Mouse (Mus musculus): ENCODE data around the gene Armh3. TPM values are rescaled to one million over a fixed set of nuclear protein-coding genes. Genes with fewer than 3 reads are reported as not detected.
A peak's percentile ranks its signal among the peaks of the same experiment; 100 is the strongest.

Gene Armh3
- polyA plus RNA-seq, 1 experiment from 2014 or later, result 17.8 TPM

DNA sequence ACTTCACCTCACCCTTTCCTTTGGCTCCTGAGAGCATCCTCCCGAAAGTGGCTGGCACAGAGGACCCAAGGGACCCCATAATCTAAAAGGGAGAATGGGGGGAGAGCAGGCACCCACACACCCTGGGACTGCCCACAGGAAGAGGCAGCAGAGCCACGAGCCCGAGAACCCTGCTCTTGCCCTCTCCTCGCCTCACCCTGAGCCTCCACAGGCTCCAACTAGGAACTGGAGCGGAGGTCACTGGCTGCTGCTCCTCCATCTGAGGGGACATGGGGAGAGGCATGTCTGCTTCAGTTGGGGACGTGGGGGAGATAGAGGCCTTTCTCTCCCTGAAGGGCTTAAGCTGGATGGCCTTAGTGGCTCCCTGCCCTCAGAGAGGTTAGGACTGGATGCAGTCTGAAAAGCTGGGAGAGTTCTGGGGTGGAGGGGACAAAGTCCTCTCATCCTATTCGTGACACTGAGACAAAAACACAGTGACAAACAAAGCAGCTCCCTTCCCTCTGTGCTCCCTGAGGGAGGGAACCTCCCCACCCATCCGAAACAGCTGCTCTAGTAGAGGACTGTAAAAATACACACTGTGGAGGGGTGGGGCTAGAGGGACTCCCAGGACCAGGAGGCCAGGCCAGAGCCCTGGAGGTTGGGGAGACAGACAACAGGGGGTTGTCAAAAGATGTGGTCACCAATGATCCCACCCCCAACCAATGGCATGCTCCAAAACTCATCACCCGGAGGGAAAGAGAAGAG lies 33.6 kb upstream of the Armh3 start:
- Histone ChIP-seq H3K4me2 (no peak overlapping the region), H3K27me3 (ENCODE audit: insufficient read depth, low read length) (no peaks in the 10 kb centered on the region), H3K27ac (ENCODE audit: low read depth) (no peak overlapping the region), H3K36me3 (ENCODE audit: insufficient read depth) (peaks cover 68% of the 10 kb centered on the region), H3K4me1 (ENCODE audit: insufficient read depth) (peaks cover 1% of the 10 kb centered on the region; the same call in 1 of the 2 replicates), H3K4me3 (ENCODE audit: low read depth, low read length) (no peak overlapping the region), H3K9me3 (ENCODE audit: low read depth, low read length) (peaks cover 6% of the 10 kb centered on the region; the same call in 1 of the 2 replicates), H3K9ac (no peak overlapping the region)
- DNase-seq, result no peak
- no peak for ATAC-seq (ENCODE audit: insufficient read depth)
- TF ChIP-seq CTCF (IDR thresholded peaks at IDR 0.05; ENCODE audit: low read depth), result no peak
- WGBS, result 77% methylated on average over 9 of the region's 9 CpGs

DNA sequence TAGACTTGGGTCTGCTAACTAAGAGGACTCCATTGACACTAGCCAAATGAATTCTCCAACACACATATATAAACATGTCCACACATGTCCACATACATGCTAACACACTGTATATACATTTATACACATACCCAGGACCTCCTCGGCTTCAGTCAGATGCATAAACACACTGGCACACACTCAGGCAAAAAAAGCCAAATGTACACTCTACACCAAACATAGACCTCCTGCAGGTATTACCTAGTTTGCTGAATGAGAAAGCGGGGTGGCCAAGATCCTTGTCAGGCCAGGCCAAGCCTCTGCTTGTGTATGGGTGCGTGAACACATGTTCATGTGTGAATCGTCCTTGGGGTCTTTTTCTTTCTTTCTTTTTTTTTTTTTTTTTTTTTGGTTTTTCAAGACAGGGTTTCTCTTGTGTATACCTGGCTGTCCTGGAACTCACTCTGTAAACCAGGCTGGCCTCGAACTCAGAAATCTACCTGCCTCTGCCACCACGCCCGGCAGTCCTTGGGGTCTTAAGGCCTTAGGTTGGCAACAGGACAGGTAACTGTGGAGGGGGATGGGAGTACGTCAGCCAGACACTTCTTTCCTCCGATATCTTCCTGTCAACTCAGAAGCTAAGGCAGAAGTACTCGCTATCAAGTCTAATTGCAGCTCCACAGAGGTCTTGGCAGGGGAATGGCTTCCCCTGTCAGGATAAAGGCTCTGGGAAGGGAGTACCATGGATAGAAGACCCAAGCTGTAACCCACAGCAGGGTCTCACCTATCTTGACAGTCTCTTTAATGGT lies 32.1 kb upstream of the Armh3 start:
- no peaks in the 10 kb centered on the region for H3K27me3 ChIP-seq (ENCODE audit: insufficient read depth, low read length)
- H3K4me1 ChIP-seq (ENCODE audit: insufficient read depth), result no peaks in the 10 kb centered on the region
- no peak overlapping the region for H3K4me3 ChIP-seq (ENCODE audit: low read depth, low read length)
- no peak for ATAC-seq (ENCODE audit: insufficient read depth)
- H3K9ac ChIP-seq, result no peak overlapping the region
- no peak overlapping the region for H3K27ac ChIP-seq (ENCODE audit: low read depth)
- H3K36me3 ChIP-seq (ENCODE audit: insufficient read depth), result peaks cover 55% of the 10 kb centered on the region
- peaks cover 6% of the 10 kb centered on the region; the same call in 1 of the 2 replicates for H3K9me3 ChIP-seq (ENCODE audit: low read depth, low read length)
- DNase-seq, result no peak
- TF ChIP-seq CTCF (IDR thresholded peaks at IDR 0.05; ENCODE audit: low read depth), result no peak
- H3K4me2 ChIP-seq, result no peak overlapping the region
- WGBS, result 92% methylated on average over 10 of the region's 10 CpGs

- Histone ChIP-seq H3K4me1 (ENCODE audit: insufficient read depth) (no peaks in the 10 kb centered on the region), H3K36me3 (ENCODE audit: insufficient read depth) (peaks cover 48% of the 10 kb centered on the region), H3K4me2 (no peak overlapping the region), H3K27ac (ENCODE audit: low read depth) (no peak overlapping the region), H3K9ac (no peak overlapping the region), H3K27me3 (ENCODE audit: insufficient read depth, low read length) (no peaks in the 10 kb centered on the region), H3K9me3 (ENCODE audit: low read depth, low read length) (peaks cover 6% of the 10 kb centered on the region; the same call in 1 of the 2 replicates), H3K4me3 (ENCODE audit: low read depth, low read length) (no peak overlapping the region)
- TF ChIP-seq CTCF (IDR thresholded peaks at IDR 0.05; ENCODE audit: low read depth), result no peak
- no peak for ATAC-seq (ENCODE audit: insufficient read depth)
- WGBS, result 100% methylated on average over 1 of the region's 1 CpGs
- no peak for DNase-seq
Measured at GRCm38 (mm10) chr19:46029652-46030051, 31.4 kb upstream of the Armh3 start.

- ATAC-seq (ENCODE audit: insufficient read depth) (no peak), DNase-seq (peak; percentile 52)
Measured at GRCm38 (mm10) chr19:46028747-46029320, 30.5 kb upstream of the Armh3 start.

DNA sequence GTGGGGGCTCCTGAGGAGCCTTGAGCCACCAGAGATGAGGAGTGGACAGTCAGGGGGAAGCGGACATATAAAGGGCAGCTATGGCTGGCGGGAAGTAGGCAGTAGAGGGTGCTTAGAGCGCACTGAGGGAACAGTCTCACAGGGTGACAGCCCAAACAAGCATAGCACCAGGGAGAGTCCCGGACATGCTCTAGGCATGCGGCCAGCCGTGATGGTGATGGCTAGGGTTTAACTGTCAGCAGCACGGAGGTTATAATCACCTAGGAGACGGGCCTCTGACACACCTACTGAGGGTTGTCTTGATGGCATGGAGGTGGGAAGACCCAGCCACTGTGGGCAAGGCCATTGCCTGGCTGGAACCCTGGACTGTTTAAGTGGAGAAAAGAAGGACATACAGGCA lies 28.3 kb upstream of the Armh3 start:
- H3K4me2 ChIP-seq, result no peak overlapping the region
- no peak for TF ChIP-seq CTCF (IDR thresholded peaks at IDR 0.05; ENCODE audit: low read depth)
- no peak for ATAC-seq (ENCODE audit: insufficient read depth)
- peaks cover 17% of the 10 kb centered on the region; the same call in 1 of the 2 replicates for H3K36me3 ChIP-seq (ENCODE audit: insufficient read depth)
- H3K4me1 ChIP-seq (ENCODE audit: insufficient read depth), result no peaks in the 10 kb centered on the region
- DNase-seq, result no peak
- no peak overlapping the region for H3K9ac ChIP-seq
- no peaks in the 10 kb centered on the region for H3K27me3 ChIP-seq (ENCODE audit: insufficient read depth, low read length)
- 34% methylated on average over 8 of the region's 8 CpGs for WGBS
- H3K9me3 ChIP-seq (ENCODE audit: low read depth, low read length), result peaks cover 6% of the 10 kb centered on the region; the same call in 1 of the 2 replicates
- H3K4me3 ChIP-seq (ENCODE audit: low read depth, low read length), result no peak overlapping the region
- H3K27ac ChIP-seq (ENCODE audit: low read depth), result no peak overlapping the region; the same call in 1 of the 2 replicates

More at GRCm38 (mm10) chr19:46028747-46029320, 30.5 kb upstream of the Armh3 start:
- H3K36me3 ChIP-seq (ENCODE audit: insufficient read depth), result peaks cover 40% of the 10 kb centered on the region
- 70% methylated on average over 11 of the region's 11 CpGs for WGBS
- no peak overlapping the region for H3K27ac ChIP-seq (ENCODE audit: low read depth)
- no peak overlapping the region for H3K4me3 ChIP-seq (ENCODE audit: low read depth, low read length)
- no peak overlapping the region for H3K9ac ChIP-seq
- H3K9me3 ChIP-seq (ENCODE audit: low read depth, low read length), result peaks cover 6% of the 10 kb centered on the region; the same call in 1 of the 2 replicates
- H3K27me3 ChIP-seq (ENCODE audit: insufficient read depth, low read length), result no peaks in the 10 kb centered on the region
- H3K4me2 ChIP-seq, result no peak overlapping the region
- H3K4me1 ChIP-seq (ENCODE audit: insufficient read depth), result no peaks in the 10 kb centered on the region
- TF ChIP-seq CTCF (IDR thresholded peaks at IDR 0.05; ENCODE audit: low read depth), result peak; percentile 56

- H3K4me1 ChIP-seq (ENCODE audit: insufficient read depth), result no peaks in the 10 kb centered on the region
- H3K36me3 ChIP-seq (ENCODE audit: insufficient read depth), result 0 out of 2 replicates have a peak, but pooled peaks cover 1% of the 10 kb centered on the region
- no peak overlapping the region for H3K4me3 ChIP-seq (ENCODE audit: low read depth, low read length)
- peaks cover 6% of the 10 kb centered on the region; the same call in 1 of the 2 replicates for H3K9me3 ChIP-seq (ENCODE audit: low read depth, low read length)
- 0 out of 2 replicates have a peak overlapping the region, but pooled peaks have one; percentile 24 for H3K27ac ChIP-seq (ENCODE audit: low read depth)
- DNase-seq, result peak; percentile 68
- 59% methylated on average over 6 of the region's 6 CpGs for whole genome bisulfite sequencing
- no peaks in the 10 kb centered on the region for H3K27me3 ChIP-seq (ENCODE audit: insufficient read depth, low read length)
- no peak for TF ChIP-seq CTCF (IDR thresholded peaks at IDR 0.05; ENCODE audit: low read depth)
- peak; percentile 64; the same call in 1 of the 2 replicates for ATAC-seq (ENCODE audit: insufficient read depth)
- H3K4me2 ChIP-seq, result no peak overlapping the region
- H3K9ac ChIP-seq, result no peak overlapping the region
Measured at GRCm38 (mm10) chr19:46024959-46025358, 26.7 kb upstream of the Armh3 start.

Measured in lung, embryonic 14.5 days (tissue).